Mouse (Mus musculus) heart, postnatal 4 days (tissue): ENCODE results near the gene Ice1. TPM values are rescaled to one million over a fixed set of nuclear protein-coding genes. Genes with fewer than 3 reads are reported as not detected.

Source experiments
- DNase-seq: peaks from one replicate; pipeline ENCODE4 v3.0.0; 2021
- total RNA-seq, 2 experiments: library from RNA; stranded (reverse); gene quantifications; 2 replicates each; pipeline ENCODE4 v1.2.3; 2021

The Ice1 gene
- 10 to 100 TPM; 35.8 to 36.4 TPM for total RNA-seq

DNA sequence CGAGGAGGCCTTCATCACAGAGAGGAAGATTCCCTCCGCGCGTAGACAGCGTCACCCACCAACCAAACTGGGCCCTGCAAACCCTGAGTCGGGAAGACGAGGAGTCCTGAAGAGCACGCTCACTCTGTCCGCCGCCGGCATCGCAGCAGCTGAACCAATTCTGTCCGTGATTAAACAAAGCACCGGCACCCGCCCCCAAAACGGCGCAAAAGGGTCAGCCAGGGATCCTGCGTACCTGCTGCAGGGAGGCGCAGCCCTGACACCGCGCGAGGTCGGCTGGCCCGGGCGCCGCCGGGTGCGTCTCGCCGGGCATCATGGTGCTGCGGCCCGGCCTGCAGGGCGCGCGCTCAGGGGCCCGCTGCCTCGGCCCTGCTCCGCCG is at the start of gene Ice1:
Gene Ice1 (minus strand): TSS at position 353 of the 380 bp plus-strand sequence.
- DNase-seq = no peak

DNA sequence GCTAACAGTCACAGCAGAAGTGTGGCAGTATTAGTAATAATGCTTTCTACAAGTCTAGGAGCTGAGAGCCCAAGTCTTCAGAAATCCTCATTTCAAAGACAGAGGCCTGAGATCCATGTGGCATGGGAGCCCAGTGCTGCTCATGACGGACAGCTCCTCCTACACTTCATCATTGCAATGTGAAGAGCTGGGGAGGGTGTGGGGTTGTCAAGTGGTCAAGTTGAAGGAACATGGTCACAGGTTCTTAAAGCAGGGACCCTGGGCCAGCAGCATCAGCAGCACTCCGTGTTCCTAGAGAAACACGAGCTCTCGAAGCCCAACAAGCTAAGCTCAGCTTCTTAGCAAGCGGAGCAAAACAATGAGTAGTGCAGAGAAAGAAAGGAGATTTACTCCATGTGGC is 48.4 kb upstream of the Ice1 start:
- no peak for DNase-seq

- no peak for DNase-seq
These were observed 47.7 kb upstream of the Ice1 start for GRCm38 (mm10) chr13:70684976-70685609.

DNA sequence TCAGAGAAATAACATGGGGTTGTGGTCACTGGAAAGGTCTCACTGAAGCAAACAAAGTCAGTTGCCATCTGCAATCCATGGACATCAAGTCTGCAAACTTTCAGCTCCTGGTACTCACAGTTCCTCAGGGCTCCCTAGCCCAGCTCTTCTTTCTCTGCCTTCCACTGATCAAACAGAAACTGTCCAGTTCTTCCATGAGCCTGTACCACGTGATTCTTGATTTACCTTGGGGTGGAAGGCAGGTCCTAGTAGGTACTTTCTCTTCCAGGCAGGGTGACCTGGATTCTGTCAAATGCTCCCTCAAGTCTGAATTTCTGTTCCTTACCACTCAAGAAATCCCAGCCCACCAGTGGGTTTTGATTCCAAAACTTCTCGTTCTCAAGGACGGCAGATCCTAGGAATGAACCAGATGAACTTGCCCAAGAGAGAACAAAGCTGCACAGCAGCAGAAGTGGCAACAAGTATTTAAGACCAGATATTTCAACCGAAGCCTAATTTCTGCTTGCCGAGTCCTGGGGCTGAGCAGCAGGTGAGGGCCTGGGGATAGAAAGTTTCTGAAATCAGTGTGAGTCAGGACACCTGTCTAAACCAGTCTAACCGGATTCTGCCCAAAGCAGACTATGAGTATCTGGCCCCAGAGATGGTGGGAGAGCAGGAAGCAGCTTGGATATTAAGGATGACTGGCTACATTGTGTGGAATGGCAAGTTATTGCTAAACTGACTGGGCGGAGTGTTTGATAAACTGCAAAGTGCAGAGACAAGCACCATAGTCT is 44.2 kb upstream of the Ice1 start:
- DNase-seq = no peak

DNA sequence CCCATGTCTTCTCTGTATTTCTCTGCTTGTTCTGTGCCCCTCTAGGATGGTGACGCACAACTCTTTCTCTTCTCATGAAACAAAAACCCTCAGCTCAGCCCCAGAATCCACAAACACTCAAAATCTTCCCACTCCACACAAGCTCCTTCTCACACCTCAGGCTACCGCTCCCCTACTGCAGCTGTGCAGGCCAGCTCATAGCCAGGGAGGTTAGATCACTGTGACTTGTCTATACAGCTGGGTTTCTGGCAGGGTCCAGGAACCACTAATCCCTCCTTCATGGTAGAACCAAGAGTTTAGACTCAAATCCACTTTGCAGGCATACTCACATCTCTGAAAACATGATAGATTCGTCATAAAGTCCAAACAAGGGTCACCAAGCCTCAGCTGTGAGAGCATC is 42.9 kb upstream of the Ice1 start:
- no peak for DNase-seq

DNA sequence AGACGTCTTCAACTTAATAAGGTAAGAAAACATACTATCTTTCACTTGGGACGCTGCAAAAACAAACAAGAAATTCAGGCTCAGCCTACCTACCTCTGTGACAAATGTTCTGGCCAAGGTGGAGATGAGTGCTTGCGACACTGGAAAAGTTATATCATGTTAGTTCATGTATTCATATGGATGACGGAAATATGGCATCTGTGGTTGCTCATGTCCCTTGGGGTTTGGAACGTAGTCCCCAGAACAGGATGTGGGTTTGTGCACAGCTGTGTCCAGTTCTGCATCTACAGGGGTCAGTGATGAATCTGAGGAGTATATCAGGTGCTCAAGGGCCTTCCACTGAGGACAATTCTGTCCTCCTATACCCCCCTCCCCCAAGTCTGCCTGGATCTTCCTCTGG is 40.3 kb upstream of the Ice1 start:
- DNase-seq = no peak

GRCm38 (mm10) chr13:70676243-70677183 is 39.1 kb upstream of the Ice1 start:
- DNase-seq = no peak

DNA sequence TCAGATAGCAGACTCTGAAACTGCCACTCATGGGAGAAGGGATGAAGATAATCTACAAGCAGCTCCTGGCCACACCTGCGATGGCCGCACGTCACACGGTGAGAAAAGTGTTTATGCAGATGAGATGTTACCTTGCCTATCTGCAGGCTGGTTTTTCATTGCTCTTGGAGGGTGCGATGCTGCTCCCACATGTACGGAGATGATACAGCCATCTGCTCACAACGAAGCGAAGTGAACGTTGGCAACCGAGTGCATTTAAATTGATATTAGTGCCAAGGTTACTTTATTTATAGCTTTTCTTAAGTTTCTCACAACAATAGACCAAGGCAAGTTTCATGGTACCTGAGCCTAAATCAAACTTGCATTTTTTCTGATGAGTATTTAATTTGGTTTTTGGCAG is 37.6 kb upstream of the Ice1 start:
- DNase-seq = no peak

DNA sequence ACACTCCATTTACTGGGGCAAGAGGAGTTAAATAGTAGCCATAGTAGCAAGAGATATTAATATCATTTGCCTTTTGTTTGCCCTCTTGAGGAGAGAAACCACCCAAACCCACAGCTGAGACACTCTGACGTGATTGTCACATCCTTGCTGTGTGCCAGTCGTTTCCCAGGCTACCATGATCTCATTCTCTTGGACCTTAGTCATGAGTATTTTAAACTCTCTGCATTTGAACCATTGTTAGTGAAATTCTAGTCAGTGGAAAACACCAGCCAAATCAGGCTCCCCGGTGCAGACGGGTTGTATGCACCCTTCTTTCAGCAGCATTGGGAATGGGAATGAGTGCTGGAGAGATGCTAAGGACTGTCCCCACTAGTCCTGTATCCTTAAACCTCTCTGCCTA is 32.6 kb upstream of the Ice1 start:
- no peak for DNase-seq

DNA sequence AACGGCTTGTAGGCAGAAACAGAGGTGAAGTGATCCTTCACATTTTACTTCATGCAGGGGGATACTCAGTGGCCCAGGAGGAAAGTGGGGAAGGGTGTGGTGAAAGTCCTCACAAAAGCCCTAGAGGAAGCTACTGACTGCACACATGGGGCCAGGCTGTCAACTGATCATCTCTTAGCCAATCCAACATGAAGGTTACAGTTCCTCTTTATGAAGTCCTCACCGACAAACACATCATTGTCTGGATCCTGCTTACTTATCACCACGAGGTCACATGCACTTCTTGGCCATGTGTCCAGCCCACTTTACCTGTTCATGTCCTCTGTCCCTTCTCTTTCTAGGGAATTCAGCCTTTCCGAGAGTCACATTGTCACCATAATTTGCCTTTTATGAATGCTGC is 22.3 kb upstream of the Ice1 start:
- DNase-seq = no peak

DNA sequence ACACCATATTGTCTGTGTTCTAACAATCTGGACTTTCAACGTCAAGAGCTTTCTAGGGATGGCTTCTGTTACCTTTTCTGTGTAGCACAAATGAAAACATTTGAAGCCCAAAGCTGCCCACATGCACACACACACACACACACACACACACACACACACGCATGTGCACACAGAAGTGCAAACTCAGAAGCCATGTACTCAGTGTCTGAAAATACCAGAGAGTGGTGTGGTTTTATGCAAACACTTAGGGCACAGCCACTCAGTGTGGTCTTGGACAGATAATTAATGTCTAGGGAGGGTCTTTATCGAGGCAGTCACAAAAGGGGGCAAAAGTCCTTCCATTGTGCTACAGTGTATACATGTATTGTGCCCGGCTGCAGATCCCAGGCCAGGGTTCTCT is 19.3 kb upstream of the Ice1 start:
- DNase-seq = no peak

- no peak for DNase-seq
These were observed 18.9 kb upstream of the Ice1 start for GRCm38 (mm10) chr13:70656329-70656728.

DNA sequence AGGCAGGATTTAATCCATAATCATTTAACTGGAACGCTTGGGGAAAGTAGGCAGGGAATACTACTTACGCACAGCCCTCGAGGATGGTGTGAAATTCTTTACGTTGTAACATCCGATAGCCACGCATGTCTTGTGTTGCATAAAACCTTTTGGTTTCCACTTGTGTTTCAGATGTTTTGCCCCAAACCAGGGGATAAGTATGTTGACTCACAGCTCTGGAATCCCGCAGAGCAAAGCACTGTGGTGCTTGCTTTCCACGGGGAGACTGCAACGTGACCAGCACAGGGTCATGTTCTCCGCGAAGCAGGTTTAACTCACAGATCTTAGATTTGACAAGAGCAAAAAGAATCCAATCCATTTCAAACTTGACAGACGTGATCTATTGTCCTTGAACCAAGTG is 18.1 kb upstream of the Ice1 start:
- no peak for DNase-seq

DNA sequence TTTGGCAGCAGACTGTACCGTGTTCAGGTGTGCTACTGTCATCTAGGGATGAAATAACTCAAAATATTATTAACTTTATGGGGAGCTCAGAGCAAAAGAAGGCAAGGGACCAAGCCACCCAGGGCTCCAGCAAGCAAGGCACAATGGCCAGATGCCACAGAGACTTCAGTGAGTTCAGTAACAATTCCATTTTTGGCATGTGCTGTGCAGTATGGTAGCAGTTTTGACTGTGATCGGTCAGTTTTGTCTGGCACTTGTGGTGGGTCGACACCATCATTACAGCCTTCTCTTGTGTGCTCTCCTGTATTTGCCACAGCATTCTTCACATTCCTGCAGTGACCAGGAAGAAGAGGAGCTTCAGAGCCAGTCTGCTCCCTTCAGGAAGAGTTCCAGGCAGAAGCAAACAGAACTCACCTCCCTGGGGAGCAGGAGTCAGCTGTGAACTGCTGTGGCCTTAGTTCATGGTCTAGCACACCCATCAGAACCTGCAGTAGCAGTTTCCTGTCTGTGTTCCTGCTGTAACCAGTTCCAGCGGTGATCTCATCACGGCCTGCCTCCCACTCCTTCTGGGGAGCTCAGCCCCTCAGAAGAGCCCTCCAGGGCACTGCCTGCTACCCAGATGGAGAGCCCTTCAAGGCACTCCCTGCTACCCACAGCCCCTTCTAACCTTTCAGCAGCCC is 16.8 kb upstream of the Ice1 start:
- DNase-seq = peak; percentile 74

DNA sequence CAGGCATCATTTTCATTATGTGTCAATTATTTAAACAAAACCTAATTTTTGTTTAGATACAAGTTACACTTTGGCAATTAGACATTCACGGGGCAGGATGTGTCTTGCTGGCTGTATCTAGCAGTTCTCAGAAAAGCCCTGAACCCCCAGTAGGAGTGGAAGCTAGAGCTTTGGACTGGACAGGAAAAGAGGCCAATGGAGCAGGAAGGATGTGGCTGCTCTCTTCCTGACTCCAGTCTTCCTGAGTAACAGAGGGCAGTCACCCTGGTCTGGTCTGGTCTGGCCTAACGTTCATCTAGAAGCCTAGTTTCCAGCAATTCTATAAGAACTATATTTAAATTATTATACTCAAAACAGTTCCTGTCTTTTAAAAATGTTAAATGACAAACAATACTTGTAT is 16.0 kb upstream of the Ice1 start:
- DNase-seq = no peak

GRCm38 (mm10) chr13:70650011-70650436 is 12.6 kb upstream of the Ice1 start:
- DNase-seq = peak; percentile 61

DNA sequence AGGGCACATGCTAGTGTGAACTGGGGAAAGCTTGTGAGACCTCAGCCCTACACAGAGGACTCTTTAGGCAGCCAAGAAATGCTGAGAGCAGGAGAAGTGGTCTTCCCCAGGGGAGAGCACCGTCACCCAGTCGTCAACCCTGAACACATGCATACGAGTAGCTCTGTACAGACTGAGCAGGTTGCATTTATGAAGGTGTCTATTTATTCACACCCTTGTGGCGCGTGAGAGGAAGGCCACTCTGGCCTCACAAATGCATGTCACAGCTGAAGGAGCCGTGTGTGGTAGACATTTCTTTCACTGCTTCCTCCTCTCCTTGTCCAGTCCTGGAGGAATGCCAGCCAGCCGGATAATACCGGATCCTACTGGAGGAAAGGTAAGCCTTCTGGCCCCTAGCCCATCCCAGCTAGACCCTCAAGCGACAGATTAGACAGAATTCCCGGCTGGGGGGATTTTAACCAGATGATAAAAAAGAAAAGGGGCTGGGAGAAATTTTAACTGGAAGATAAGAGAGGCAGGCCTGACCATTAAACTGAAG is 8.6 kb upstream of the Ice1 start:
- peak; percentile 25 for DNase-seq

- no peak for DNase-seq
These were observed 6.6 kb upstream of the Ice1 start for GRCm38 (mm10) chr13:70644083-70644462.

DNA sequence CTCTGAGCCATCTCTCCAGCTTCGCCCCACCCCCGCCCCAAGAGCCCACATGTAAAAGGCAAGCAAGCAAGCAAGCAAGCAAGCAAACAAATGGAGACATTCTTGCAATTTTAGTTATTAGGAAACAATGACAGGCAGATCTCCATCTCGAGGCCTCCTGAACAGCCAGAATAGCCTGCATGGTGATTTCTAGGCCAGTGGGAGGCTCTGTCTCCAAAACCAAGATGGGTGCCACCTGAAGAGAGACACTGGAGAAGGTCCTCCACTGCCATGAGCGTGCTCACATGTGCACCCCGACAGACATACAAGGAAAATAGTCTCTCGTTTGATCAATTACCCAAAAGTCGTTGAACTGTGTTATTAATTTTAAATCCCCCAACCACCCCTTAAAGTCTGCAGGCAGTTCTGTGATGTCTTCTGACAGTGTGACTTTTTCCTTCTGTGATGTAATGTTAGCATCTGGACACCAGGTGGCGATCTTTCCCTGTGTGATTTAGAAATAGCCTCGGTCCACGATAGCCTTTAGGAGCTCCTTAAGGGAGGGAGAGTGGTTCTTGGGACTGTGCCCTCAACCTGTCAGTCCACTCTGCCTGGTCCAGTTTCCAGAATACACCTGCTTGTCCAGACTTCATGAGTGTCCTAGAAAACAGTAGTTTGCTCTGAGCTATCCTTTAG is 6.1 kb upstream of the Ice1 start:
- peak; percentile 70 for DNase-seq

GRCm38 (mm10) chr13:70641941-70642340 is 4.5 kb upstream of the Ice1 start:
- no peak for DNase-seq

DNA sequence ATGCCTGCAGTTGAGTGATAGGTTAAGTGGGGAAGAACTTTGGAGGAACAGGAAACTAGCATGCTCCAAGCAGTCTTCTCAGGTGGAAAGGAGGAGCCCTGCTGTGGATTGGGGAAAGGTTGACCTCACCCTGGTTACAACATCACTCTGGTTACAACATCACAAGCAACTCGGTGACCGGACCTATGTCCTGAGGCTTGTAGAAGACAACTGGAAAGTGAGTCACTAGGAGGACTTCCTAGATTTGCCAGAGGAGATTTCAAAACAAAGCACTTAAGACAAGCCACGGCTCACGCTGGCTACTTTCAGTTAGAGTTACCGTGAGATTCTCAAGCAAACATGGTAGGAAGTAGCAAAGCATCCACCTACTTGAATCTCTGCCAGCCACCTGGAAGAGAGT is 3.9 kb upstream of the Ice1 start:
- no peak for DNase-seq

DNA sequence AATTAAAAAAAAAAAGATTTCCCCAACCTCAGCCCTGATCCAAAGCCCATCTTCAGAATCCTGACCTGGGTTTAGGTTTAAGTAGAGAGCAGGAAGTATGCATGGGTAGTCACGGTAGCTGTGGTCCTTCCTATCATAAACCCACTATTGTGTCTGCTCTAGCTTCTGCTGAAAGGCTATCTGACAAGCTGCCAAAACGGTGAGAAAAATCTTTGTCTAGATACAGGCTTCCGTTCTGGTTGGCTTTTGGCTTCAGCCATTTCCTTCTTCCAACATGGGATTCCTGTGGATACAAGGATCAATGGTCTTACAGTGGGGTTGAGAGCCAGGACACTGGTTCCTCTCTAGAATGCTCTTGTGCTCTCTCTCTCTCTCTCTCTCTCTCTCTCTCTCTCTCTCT is 2.2 kb upstream of the Ice1 start:
- DNase-seq = peak; percentile 6
